Mouse (Mus musculus) brain, embryonic 14.5 days (tissue): Measurements from ENCODE around the gene Creb5. TPM values are rescaled to one million over a fixed set of nuclear protein-coding genes. Genes with fewer than 3 reads are reported as not detected.

ENCODE experiments used
- DNase-seq: peaks from one replicate; pipeline ENCODE4 v3.0.0-alpha.2; 2011; ENCODE audit warnings: low read depth
- CTCF ChIP-seq: fragments of 200-500 bp; IDR thresholded peaks from 2 replicates; pipeline ENCODE4 v1.5.1; 2012; ENCODE audit warnings: inconsistent platforms, mild to moderate bottlenecking, moderate library complexity, borderline replicate concordance; ENCODE audit not compliant: insufficient read depth, insufficient read length; ENCODE audit errors: extremely low read depth
- POLR2A ChIP-seq: fragments of 200-500 bp; IDR thresholded peaks from 2 replicates; pipeline ENCODE4 v1.6.1; 2012; ENCODE audit warnings: mild to moderate bottlenecking, inconsistent platforms, borderline replicate concordance; ENCODE audit not compliant: poor library complexity, insufficient read depth, insufficient read length, severe bottlenecking; ENCODE audit errors: extremely low read depth
- polyA plus RNA-seq: library from polyadenylated mRNA; depleted of rRNA; stranded (reverse); fragments of >200 nt; gene quantifications from 2 replicates; pipeline ENCODE4 v1.2.3, GENCODE M21; 2012

Gene Creb5
- polyA plus RNA-seq, 1 experiment, result 3.9 TPM

DNA sequence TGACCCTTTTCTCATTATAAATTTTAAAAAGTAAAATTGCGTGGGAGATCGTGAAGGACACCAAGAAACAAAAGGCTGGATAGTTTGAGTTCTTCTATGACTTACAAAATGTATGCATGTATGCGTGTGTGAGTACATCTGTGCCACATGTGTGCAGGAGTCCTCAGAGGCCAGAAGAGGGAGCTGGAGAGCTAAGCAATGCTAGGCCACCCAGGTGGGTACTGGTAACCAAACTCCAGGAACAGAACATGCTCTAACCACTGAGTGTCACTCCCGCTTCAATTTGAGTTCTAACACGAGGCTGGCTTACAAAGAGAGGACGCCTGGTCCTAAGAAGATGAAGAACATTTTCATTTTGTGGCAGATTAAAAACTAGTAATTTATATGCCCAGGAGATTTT, 203.8 kb downstream of the Creb5 start:
- no peak for DNase-seq

DNA sequence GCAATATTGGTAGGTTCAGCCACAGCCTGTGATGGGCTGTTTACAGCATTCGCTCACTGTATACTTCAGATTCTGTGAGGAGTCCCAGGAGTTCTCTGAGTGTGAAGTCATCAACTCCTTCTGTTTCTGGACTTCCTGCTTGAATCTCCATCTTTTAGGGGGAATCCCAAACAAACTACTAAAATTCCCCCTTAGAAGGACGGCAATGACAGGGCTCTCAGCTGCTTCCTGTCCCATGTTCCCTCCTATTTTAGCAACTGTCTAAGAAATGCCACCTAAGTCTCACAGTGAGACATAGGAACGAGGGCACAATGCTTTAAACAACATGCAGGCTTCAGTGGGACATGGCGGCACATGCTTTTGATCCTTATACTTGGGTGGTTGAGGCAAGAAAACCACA, 204.3 kb downstream of the Creb5 start:
- TF ChIP-seq CTCF (no peak), POLR2A (no peak)
- no peak for DNase-seq

More for the DNA sequence above, 203.8 kb downstream of the Creb5 start:
- TF ChIP-seq POLR2A (no peak), CTCF (no peak)

DNA sequence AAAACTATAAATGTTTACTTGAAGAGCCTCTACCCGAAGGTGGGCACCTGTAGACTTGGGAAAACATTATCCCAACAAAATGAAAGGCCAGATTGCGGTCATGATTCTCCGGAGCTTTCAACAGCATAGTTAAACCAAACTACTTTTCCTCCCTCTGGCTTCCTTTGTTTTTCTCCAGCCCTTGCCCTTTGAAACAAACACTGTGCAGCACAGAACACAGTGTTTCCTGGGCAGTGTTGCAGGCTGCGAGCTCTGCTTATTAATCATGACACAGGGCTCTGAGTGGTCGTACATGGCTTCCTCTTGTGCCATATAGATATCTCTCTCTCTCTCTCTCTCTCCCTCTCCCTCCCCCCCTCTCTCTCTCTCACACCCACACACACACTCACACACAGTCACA, 206.8 kb downstream of the Creb5 start:
- no peak for TF ChIP-seq POLR2A
- no peak for TF ChIP-seq CTCF
- DNase-seq, result no peak

DNA sequence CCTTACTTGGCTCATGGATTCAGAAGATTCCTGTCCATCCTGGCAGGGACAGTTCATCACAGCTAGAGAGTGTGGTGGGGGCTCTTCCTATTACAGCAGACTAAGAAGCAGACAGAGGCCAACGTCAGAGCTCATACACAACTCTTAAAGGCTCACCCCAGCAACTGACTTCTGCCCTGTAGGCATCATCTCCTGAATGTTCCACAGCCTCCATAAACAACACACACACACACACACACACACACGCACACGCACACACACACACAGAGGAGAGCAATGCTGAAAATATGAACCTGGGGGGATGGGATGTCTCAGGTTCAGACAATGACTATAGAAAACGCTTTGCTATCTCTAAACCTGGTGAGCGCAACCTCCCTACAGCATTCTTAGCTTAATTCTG, 208.6 kb downstream of the Creb5 start:
- no peak for TF ChIP-seq POLR2A
- no peak for TF ChIP-seq CTCF
- no peak for DNase-seq

DNA sequence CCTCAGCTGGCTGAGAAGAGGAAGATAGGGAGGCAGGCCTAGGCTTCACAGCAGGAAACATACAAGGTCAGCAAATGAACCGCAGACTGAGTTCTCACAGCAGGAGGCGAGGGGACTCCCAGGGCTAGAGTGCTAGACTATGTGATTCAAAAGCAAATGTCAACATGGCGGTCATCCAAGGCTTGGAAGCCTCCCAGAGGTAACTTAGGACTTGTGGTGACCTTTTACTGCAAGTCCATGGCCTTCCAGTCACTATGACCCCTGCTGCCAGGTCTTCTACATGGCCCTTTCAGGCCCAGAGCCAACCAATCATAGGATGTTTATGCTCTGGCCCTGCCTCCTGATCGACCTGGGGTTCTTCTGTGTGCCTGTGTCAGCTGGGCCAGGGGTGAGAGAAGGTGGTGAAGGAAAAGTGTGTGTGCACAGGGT, 209.3 kb downstream of the Creb5 start:
- no peak for TF ChIP-seq CTCF
- DNase-seq, result peak; percentile 25

DNA sequence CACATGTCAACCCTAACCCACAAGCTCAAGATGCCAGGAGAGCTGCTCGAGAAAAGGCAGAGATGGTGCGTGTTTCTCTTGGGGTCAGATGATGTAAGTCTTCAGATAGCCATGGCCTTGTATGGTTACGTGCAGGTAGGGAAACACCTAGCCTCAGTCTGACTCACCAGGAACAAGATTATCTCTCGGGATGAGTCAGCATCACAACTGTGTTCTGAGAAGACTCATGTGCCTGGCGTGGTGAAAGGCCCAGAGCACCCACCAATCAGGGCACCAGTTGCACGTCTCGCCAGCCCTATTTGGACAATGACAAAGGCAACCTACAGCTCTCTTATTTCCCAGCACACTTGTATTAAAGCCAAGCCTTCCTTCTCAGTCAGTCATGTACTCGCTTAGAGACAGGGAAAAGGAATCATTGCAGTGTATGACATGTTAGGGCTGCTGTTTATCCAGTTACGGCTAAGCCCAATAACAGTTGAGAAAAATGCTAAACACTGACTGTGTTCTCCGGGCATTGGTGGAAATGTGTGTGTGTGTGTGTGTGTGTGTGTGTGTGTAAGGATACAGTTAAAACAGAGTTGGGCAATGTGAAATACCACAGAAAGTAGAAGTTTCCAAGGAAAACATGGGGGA, 210.9 kb downstream of the Creb5 start:
- TF ChIP-seq POLR2A (no peak), CTCF (no peak)
- no peak for DNase-seq

DNA sequence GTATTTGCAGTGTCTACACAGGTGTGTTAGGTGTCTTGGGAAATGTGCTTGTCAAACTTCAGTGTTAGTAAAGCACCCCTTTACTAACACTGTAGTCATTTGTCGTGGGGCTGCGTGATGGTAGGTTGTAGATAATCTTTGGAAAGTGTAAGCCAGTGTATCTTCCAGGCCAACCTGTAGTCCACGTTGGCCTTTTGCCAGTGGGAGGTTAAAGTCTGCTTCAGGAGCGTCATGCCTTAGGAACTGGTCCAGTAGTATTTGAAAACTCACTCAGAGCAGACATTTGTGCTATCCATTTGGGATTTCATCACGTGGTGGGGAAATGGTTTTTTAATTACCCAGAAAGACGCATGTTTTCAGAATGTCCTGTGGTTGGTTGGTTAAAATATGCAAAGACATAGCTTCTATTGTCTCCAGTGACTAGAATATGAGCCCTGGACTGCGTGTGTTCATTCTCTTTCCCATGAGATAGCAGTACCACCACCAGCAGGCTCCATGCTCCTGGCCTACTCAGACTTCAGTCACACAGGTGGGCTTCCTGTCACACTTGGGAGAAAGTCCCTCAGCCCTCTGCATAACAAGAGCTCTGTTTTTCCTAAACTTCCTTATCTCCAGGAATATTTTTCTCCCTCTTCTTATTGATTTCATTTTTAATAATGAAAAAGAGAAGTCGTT, 212.7 kb downstream of the Creb5 start:
- no peak for DNase-seq
- TF ChIP-seq CTCF (no peak), POLR2A (no peak)

DNA sequence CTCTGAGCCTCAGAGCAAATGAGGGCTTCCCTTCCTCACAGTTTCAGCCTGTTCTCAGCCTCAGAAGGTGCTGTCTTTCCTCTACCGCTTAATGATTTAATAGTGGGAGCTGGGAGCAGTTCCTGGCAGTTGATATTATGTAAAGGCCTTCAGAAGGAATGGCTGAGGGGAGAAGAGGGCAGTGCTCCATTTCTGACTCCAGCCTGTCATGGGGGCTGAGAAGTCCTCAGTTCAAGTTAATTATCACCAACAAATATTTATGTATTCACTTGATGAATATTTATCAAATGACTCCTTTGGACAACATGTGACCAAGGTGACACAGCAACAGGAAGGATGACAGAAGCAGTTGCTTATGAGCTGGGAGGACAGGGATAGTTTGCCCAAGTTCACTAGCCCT, 214.2 kb downstream of the Creb5 start:
- TF ChIP-seq CTCF (no peak), POLR2A (no peak)
- no peak for DNase-seq

DNA sequence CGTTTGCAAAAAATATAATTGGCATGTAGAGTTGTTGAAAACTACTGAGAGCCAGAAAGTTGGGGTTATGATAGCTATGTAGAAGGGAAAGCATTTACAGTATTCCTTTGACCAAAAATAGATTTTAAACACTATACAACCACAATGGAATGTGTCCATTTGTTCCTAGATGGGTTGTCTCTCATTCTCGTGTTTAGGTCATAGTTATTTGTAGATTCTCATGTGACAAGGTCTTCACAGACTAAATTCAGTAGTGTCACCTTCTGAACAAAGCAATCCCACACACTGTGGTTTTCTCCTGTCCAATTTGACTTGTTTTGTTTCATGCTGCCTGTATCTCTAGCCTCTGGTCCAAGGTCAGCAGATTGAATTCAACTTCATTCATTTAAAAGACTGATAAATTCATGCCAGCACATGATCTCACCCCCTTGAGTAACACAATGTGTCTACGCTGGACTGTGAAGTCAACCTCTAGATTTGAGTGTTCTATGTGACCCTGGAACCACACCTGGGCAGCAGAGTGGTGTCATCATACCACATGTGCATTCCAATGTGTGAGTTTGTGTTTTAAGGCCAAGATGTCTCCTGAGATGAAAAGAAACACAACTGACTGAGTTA, 220.0 kb downstream of the Creb5 start:
- DNase-seq, result no peak
- TF ChIP-seq CTCF (no peak), POLR2A (no peak)

DNA sequence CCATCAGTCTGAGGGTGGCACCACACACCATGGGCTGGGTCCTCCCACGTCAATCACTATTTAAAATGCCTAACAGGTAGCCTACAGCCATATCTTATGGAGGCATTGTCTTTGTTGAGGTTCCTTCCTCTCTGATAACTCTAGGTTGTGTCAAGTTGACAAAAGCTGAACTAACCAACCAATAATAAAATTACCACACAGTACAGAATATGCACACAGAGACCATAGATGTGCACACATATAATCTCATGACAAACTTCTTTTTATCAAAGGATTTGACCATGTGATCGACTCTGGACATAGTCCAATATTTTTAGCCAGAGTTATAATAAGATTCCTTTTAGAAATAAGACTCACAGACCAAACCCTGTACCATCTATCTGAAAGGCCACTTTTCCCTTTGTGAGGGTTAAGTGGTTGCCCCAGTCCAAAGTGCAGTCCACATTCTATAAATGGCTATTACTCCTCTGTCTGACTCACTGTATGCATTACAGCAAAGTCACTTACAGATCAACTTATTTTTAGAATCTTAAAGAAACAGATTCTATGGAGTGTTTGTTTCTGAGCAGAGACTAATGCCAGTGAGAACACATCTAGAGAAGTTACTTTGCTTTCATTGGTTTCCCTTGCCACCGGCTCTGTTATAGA, 221.9 kb downstream of the Creb5 start:
- no peak for DNase-seq
- TF ChIP-seq POLR2A (no peak), CTCF (no peak)

DNA sequence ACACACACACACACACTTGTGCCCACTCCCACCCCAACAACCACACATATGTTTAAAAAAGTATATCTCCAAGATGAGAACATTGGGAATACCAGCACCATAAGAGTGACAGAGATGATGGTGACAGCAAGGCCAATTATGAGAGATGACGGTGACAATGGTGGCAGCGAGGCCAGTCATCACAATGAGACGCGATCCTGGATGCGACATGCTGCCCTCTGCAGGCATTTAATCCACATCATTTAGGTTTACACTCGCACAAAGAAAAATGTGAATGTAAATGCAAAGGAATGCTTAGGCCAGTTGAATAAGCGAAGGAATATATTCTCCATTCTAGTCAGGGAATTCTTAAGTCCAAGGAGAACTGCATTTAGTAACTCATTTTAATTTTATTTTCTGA, 222.9 kb downstream of the Creb5 start:
- DNase-seq, result no peak
- TF ChIP-seq CTCF (no peak), POLR2A (no peak)

DNA sequence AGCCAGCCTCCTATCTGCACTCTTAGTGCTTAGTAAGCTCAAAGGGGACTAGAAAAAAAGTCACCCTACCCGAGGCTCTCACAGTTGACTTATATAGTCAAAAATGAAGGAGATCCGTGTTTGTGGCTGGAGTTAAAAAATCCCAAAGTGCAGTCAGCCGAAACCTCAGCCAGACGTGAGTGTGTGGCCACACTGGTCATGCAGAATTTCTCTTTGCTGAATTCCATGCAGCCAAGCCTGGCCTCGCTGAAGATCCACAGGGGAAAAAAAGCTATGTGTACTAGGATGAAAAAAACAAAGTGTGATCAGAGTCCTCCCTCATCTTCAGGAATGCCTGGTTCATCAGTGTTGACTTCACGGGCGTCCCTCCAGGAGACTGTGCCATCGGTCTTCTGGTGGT, 225.2 kb downstream of the Creb5 start:
- DNase-seq, result no peak
- TF ChIP-seq POLR2A (no peak), CTCF (no peak)

DNA sequence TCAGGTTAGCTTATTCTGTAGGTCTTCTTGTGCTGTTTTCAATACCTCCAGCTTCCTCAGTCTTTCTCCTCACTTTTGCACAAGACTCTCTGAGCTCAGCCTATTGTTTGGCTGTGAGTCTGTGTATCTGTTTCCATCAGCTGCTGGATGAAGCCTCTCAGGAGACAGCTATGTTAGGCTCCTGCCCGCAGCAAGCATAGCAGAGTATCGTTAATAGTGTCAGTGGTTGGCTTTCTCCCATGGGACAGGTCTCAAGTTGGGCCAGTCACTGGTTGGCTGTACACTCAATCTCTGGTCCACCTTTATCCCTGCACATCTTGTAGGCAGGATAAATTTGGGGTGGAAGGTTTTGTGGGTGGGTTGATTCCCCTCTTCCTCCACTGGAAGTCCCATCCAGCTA, 226.3 kb downstream of the Creb5 start:
- DNase-seq, result no peak
- TF ChIP-seq CTCF (no peak), POLR2A (no peak)
